Mouse (Mus musculus) megakaryocyte, adult 5-6 weeks (primary cell): ENCODE results near the gene Cpt1a. TPM values are rescaled to one million over a fixed set of nuclear protein-coding genes. Genes with fewer than 3 reads are reported as not detected.

ENCODE experiments used
- ATAC-seq: 2 replicates; pipeline ENCODE4 v1.8.0; 2016; ENCODE audit warnings: mild to moderate bottlenecking, inconsistent platforms; ENCODE audit not compliant: poor library complexity, severe bottlenecking
- total RNA-seq, 2 experiments: library from RNA; stranded (forward) in 1 of 2; stranded (reverse) in 1 of 2; fragments of 153-499, 151-499 nt in 1 of 2; fragments of 221-1000, 200-1000 nt in 1 of 2; gene quantifications; 2 replicates each; pipeline versions ENCODE4 v1.2.3 to v1.2.4; 2015 to 2017

Cpt1a gene
- total RNA-seq, 2 experiments from 2014 or later: 56.2 to 73.1 TPM

- peak; percentile 58 for ATAC-seq
These were observed 3.0 kb downstream of the Cpt1a start for GRCm38 (mm10) chr19:3324931-3325711.

- no peak for ATAC-seq
These were observed 3.8 kb downstream of the Cpt1a start for GRCm38 (mm10) chr19:3325771-3326478.

- no peak for ATAC-seq
These were observed 4.4 kb downstream of the Cpt1a start for GRCm38 (mm10) chr19:3326479-3327047.

- ATAC-seq: no peak
These were observed 11.1 kb downstream of the Cpt1a start for GRCm38 (mm10) chr19:3333247-3333646.

- ATAC-seq: peak; percentile 70
These were observed 11.8 kb downstream of the Cpt1a start for GRCm38 (mm10) chr19:3333694-3334515.

- ATAC-seq: no peak
These were observed 12.4 kb downstream of the Cpt1a start for GRCm38 (mm10) chr19:3334550-3334949.

GRCm38 (mm10) chr19:3335917-3336316 is 13.8 kb downstream of the Cpt1a start:
- no peak for ATAC-seq

- ATAC-seq: no peak
These were observed 14.5 kb downstream of the Cpt1a start for GRCm38 (mm10) chr19:3336485-3337255.

- peak; percentile 39 for ATAC-seq
These were observed 17.1 kb downstream of the Cpt1a start for GRCm38 (mm10) chr19:3339187-3339586.

- ATAC-seq: no peak
These were observed 18.9 kb downstream of the Cpt1a start for GRCm38 (mm10) chr19:3341021-3341420.

- ATAC-seq: no peak
These were observed 21.8 kb downstream of the Cpt1a start for GRCm38 (mm10) chr19:3343929-3344328.

- ATAC-seq: no peak
These were observed 22.8 kb downstream of the Cpt1a start for GRCm38 (mm10) chr19:3344636-3345544.

- no peak for ATAC-seq
These were observed 25.6 kb downstream of the Cpt1a start for GRCm38 (mm10) chr19:3347784-3348183.

- ATAC-seq: no peak
These were observed 31.4 kb downstream of the Cpt1a start for GRCm38 (mm10) chr19:3353415-3354111.

- ATAC-seq: no peak
These were observed 33.0 kb downstream of the Cpt1a start for GRCm38 (mm10) chr19:3355096-3355495.

GRCm38 (mm10) chr19:3356516-3356915 is 34.4 kb downstream of the Cpt1a start:
- ATAC-seq: no peak

- ATAC-seq: no peak
These were observed 35.5 kb downstream of the Cpt1a start for GRCm38 (mm10) chr19:3357620-3358019.

- ATAC-seq: peak; percentile 89
These were observed 37.9 kb downstream of the Cpt1a start for GRCm38 (mm10) chr19:3359841-3360588.
